Mouse (Mus musculus) lung, adult 2 months (tissue): Measurements from ENCODE around the gene Kcnj14. TPM values are rescaled to one million over a fixed set of nuclear protein-coding genes. Genes with fewer than 3 reads are reported as not detected.

Source experiments
- DNase-seq: peaks from one replicate; pipeline ENCODE4 v3.0.0; 2022
- H3K4me1 ChIP-seq: fragments of 200-500 bp; 2 replicates; pipeline ENCODE4 v1.6.1; 2011; ENCODE audit warnings: low read length; ENCODE audit not compliant: control insufficient read depth, insufficient read depth
- H3K4me3 ChIP-seq: fragments of 200-500 bp; replicated peaks from 2 replicates; pipeline ENCODE3; 2011; ENCODE audit warnings: low read depth, mild to moderate bottlenecking, control low read depth, low read length; ENCODE audit errors: extremely low read depth
- CTCF ChIP-seq: fragments of 200-500 bp; IDR thresholded peaks from 2 replicates; pipeline ENCODE4 v1.5.1; 2011; ENCODE audit warnings: mild to moderate bottlenecking, low read length, control low read depth; ENCODE audit not compliant: insufficient read depth
- POLR2A ChIP-seq: fragments of 200-500 bp; IDR thresholded peaks from 2 replicates; pipeline ENCODE4 v1.6.1; 2011; ENCODE audit warnings: low read depth, mild to moderate bottlenecking, control low read depth, low read length, borderline replicate concordance; ENCODE audit errors: extremely low read depth
- WGBS: fragments of 180-500 bp; shearing (Covaris S2); methylation state at CpG from one replicate; pipeline ENCODE4 v1.1.7; 2018; 5-methylcytosine and 5-hydroxymethylcytosine counted together
- polyA plus RNA-seq: library from polyadenylated mRNA; depleted of rRNA; stranded (reverse); fragments of >200 nt; gene quantifications from 2 replicates; pipeline ENCODE4 v1.2.3, GENCODE M21; 2012

Kcnj14 gene
- polyA plus RNA-seq, 1 experiment, result 0.49 TPM

DNA sequence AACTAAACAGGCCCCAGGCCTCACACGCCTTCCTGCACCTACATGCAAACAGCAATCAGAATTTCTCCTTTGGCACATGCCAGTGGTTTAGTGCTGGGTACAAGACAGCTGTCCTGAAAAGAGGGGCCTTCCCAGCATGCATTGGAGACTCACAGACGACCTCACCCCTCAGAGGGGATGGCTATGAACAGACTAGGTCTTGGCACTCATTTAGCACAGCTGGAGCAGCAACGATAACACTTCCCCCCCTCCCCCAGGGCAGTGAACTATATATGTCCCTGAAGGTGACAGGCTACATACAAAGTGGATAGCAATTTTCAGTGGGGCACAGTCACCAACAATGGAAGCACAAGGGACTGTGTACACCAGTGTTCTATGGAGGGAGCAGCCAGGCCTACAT is 39.9 kb upstream of the Kcnj14 start:
- TF ChIP-seq POLR2A, result no peak
- TF ChIP-seq CTCF, result no peak
- 58% methylated on average over 3 of the region's 3 CpGs for WGBS
- DNase-seq, result no peak
- peaks cover 2% of the 10 kb centered on the region; the same call in 1 of the 2 replicates for H3K4me1 ChIP-seq
- H3K4me3 ChIP-seq, result no peak overlapping the region

DNA sequence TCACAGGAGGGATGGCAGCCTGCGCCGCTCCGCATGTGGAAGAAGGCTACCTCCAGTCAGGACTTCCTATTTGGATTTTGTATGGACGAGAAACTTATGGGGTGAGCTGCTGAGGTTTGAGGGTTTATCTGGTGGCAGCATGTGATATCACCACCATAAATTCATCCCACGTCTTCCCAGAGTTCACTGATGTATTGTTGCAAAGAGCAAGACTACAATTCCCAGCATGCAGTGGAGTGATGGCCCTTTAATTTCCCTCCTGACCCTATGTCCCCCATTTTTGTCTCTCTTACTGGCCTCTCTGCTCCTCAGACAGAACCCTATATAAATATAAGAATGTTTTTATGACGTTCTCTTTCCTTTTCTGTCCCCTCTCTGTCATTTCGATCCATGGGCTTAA is 38.2 kb upstream of the Kcnj14 start:
- TF ChIP-seq POLR2A, result no peak
- TF ChIP-seq CTCF, result no peak
- Histone ChIP-seq H3K4me1 (peaks cover 2% of the 10 kb centered on the region; the same call in 1 of the 2 replicates), H3K4me3 (no peak overlapping the region)
- 85% methylated on average over 7 of the region's 7 CpGs for WGBS
- DNase-seq, result no peak

DNA sequence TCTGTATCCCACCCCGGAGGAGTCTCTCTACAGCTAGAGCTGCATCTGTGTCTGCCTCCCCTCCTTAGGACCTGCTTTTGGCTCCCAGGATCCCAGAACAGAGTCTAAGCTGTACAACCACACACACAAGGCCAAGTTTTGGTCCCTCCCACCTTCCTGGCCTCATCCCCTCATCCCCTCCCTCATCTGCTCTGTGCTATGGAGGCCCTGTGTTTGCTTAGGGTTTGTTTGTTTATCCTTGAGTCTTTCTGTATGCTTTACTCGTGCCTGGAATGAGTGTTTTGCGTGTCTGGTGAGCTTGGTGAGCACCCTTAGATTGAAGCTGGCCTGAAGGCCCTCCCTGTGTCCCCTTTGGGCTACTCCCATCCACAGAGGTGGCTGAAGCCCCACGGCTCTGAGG is 34.4 kb upstream of the Kcnj14 start:
- WGBS, result 51% methylated on average over 4 of the region's 4 CpGs
- no peak overlapping the region for H3K4me3 ChIP-seq
- DNase-seq, result no peak
- no peaks in the 10 kb centered on the region; the same call in 1 of the 2 replicates for H3K4me1 ChIP-seq
- TF ChIP-seq CTCF (no peak), POLR2A (no peak)

DNA sequence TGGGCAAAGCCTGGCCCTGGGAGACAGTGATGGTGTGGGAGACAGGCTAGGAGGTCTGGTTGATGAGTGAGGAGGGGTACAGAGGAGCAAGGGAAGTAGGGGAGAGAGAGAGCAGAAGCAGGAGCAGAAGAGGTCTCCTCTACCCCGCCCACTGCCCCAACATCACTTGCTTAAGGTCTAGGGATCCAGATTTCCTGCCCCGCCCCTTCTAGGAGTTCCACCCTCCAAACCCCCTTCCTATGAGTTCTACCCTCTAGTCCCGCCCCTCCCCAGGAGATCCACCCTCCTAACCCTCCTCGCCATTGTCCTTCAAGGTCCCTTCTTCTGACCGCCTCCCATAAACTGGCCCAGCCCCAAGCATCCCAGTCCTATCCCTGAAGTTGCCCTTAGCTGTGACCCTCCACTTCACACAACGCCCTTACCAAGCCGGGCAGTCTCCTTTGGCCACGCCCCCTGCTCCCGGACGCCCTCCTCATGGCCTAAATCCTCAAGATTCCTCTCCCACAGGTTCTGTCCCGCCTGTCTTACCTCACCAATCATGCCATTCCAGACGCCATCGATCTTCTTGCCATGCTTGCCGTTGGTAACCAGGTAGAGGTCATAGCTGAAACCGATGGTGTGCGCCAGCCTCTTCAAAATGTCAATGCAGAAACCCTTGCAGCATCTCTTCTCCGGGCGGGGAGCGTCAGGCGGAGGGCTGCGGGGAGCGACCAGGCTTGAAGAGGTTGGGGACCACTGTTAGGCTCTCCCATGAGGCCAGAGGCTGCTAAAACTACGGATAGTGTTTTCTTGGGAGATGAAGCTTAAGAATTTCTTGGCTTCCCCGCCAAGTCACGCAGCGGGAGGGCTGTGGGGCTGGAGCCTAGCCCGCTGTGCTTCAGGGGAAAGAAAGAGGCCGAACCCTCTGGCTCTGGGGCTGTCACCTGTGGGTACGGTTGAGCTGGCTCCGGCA is 32.6 kb upstream of the Kcnj14 start:
- no peaks in the 10 kb centered on the region; the same call in 1 of the 2 replicates for H3K4me1 ChIP-seq
- H3K4me3 ChIP-seq, result peak overlapping the region; percentile 38
- DNase-seq, result peak; percentile 37
- no peak for TF ChIP-seq POLR2A
- TF ChIP-seq CTCF, result no peak
- 10% methylated on average over 30 of the region's 30 CpGs for WGBS

DNA sequence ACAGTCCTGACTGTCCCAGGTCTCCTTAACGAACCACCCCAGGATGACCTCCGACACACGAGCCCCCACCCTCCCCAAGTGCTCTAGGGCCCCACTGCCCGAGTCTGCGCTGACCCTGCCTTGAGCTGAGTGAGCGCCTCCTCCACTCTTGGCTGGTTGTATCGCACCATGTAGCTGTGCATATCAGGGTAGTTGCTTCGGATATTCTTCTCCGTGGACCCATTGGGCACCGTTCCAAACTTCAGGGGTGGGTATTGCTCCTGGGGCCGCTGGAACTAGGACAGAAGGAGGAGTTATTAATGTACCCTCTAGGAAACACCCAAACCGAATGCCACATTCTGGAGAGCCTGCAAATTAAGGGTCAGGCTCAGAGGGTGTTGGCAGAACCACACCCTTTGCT is 28.5 kb upstream of the Kcnj14 start:
- no peak for DNase-seq
- 78% methylated on average over 12 of the region's 12 CpGs for WGBS
- TF ChIP-seq CTCF (no peak), POLR2A (no peak)

DNA sequence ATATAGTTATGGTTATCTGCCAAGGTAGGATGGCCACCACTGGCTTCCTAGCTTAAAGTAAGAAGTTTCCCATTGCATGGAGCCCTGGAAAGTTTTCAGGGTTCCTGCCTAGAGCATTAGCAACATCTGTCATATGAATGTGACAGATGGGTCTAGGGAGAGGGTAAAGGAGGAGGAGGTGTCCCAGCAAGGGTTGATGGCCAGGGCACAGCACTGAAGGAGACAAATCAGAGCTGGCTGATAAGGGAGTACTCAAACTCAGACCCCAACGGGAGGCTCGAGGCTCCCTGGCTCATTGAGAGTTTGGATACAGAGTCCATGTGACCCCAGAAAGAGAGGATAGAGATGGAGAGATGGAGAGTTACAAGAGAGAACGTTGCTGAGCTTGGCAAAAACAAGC is 26.1 kb upstream of the Kcnj14 start:
- no peak for TF ChIP-seq CTCF
- TF ChIP-seq POLR2A, result no peak
- 51% methylated on average over 3 of the region's 3 CpGs for WGBS
- H3K4me3 ChIP-seq, result no peak overlapping the region
- no peak for DNase-seq
- no peaks in the 10 kb centered on the region for H3K4me1 ChIP-seq

More for the DNA sequence above, 28.5 kb upstream of the Kcnj14 start:
- H3K4me3 ChIP-seq, result no peak overlapping the region
- no peaks in the 10 kb centered on the region for H3K4me1 ChIP-seq

DNA sequence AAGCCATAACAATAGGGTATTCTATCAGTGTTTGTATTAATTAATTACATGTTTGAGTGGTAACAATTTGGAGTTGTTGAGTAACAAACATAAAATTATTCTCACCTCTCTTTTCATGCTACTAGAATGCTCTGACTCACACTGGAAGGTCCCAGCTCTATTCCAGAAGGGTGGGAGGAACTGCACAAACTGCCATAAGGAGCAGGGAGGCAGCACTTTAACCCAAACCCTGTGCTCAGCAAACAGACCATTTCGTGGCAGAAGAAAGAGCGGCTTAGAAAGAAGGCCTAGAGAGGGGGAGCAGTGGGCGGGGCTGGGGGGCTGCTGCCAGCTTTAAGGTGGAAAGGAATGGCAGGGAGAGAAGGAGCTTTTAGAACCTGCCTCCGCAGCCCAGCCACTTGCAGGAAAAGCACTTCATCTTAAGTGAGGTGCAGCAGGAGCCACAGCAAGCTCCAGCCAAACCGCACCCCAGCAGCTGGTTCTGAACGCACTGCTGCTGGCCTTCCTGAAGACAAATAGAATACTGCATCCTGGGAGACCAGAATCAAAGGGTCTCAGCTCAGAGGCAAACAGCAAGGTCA is 24.0 kb upstream of the Kcnj14 start:
- 22% methylated on average over 6 of the region's 6 CpGs for WGBS
- no peak for DNase-seq
- no peak overlapping the region for H3K4me3 ChIP-seq

DNA sequence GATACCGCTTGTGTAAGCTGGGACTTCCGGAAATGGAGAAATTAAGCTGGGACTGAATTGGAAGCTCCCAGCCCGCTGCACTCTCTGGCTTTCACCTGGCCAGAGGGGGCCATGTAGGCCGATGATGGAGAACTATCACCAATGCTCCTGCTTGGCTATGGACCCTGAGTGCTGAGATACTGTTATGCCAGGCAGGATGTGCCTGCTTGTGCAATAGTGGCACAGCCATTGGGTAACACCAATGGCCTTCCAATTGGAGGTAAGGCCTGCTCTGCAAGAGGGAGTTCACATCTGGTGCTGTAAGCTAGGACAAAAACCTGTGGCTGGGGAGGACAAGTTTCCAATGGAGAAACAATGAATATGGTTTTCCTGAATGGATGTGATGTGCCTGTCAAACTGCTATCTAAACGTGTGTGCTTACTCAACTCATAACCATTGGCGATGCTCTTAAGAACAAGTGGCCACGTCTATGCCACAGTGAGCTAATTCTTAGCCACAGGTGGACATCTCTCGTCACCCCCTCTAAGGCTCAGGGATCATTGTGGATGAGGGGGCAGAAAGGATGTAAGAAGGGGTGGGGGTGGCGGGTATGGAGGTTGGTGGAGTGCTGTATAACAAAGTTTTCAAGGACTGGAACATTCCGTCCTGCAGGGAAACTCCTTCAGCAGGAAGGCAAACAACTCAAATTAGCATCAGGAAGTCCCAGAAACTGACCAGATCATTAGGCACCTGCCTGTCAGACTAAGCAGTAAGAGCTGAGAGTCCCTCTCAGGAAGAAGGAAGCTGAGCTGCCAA is 18.6 kb upstream of the Kcnj14 start:
- no peak for TF ChIP-seq CTCF
- TF ChIP-seq POLR2A, result no peak
- Histone ChIP-seq H3K4me3 (no peak overlapping the region), H3K4me1 (no peaks in the 10 kb centered on the region)
- DNase-seq, result no peak
- WGBS, result 80% methylated on average over 10 of the region's 10 CpGs

More for the DNA sequence above, 24.0 kb upstream of the Kcnj14 start:
- no peaks in the 10 kb centered on the region for H3K4me1 ChIP-seq
- TF ChIP-seq CTCF (no peak), POLR2A (no peak)

DNA sequence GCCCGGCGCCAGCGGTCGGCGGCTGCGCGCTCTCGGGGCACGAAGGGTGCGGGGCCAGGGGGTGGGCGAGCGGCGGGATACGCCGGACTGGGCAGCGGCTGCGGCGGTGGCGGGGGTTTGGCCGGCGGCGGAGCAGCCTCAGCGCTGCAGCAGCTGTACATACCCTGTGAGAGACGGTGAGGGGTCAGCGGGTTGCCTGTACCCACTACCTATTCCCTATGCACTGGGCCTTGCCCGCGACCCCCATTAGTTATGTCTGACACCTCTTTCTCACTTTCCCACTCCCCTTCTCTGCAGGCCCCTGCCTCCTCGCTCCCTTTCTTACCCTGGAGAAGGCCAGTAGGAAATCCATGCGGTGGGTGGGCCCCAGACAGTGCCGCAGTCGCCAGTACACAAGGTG is 9.3 kb upstream of the Kcnj14 start:
- H3K4me1 ChIP-seq, result peaks cover 4% of the 10 kb centered on the region; the same call in 1 of the 2 replicates
- TF ChIP-seq CTCF, result no peak
- no peak for TF ChIP-seq POLR2A
- WGBS, result 8% methylated on average over 31 of the region's 31 CpGs
- no peak for DNase-seq
- H3K4me3 ChIP-seq, result no peak overlapping the region
